Mouse (Mus musculus): ENCODE results near the gene Lpar5. TPM values are rescaled to one million over a fixed set of nuclear protein-coding genes. Genes with fewer than 3 reads are reported as not detected.
A peak's percentile ranks its signal among the peaks of the same experiment; 100 is the strongest.

Lpar5 gene
- total RNA-seq, 2 experiments from 2014 or later, result 0.24 TPM; not detected in 1

DNA sequence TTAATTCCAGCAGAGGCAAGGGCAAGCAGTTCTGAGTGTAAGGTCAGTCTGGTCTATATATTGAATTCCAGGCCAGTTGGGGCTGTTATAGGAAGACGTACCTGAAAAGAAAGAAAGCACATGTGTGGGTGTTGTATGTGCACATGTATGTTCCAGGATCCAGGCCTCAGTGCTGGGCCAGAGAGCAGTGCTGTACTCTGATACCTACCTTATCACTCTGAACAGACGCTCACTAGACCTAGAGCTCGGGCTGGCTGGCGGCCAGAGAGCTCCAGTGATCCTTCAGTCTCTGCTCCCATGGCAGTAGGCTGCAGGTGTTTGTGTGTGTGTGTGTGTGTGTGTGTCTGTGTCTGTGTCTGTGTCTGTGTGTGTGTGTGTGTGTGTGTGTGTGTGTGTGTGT is 36.5 kb downstream of the Lpar5 start:
- intact Hi-C loops (cut with DNase I), result no loop called here
- no peak for DNase-seq

DNA sequence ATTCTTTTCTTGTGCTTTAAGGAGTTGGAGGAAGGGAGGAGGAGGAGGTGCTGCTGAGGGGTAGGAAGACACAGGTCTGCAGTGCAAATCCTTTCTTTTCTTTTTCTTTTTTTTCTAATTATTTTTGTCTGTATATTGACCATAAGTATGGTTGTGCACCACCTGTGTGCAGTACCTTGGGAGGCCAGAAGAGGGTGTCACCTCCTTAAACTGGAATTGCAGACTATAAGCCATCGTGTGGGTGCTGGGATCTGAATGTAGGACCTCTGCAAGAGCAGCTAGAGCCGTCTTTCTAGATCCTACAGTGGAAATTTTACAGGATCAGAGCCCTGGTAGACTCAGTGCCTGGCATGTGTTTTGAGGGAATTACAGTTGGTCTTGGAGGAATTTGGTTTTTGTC is 40.0 kb downstream of the Lpar5 start:
- intact Hi-C loops (cut with DNase I), result no loop called here
- no peak for DNase-seq

DNA sequence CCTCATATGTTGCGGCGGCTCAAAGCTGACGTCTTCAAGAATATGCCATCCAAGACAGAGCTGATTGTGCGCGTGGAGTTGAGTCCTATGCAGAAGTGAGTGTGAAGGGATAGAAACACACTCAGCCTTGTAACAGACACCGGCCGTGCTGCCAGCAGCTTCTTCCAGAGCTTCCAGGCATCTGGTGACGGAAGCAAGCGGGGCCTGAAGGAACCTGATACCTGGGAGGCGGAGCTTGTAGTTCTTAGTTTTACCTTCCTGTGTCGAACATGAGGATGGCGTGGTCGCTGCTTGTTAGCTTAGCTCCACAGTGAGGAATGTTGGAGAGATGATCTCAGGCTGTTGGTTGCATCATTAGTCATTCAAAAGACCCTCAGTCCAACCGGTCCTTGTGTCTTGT is 41.7 kb downstream of the Lpar5 start:
- intact Hi-C loops (cut with DNase I), result no loop called here
- no peak for DNase-seq

DNA sequence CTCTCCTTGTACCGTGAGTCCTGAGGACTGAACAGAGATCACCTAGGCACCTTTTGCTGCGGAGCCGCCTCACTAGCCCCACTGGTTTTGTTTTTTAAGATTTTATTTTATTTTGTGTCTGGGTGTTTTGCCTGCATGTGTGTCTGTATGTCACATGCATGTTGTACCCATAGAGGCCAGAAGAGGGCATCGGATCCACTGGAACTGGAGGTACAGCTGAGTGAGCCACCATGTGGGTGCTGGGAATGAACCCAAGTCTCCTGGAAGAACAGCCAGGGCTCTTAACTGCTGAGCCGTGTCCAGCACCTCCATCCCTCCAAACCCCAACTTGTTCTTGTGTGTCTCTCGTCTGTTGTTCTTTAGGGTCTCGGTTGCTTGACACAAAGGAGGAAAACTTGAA is 43.2 kb downstream of the Lpar5 start:
- peak; percentile 32 to 54 for DNase-seq
- intact Hi-C loops (cut with DNase I), result no loop called here

DNA sequence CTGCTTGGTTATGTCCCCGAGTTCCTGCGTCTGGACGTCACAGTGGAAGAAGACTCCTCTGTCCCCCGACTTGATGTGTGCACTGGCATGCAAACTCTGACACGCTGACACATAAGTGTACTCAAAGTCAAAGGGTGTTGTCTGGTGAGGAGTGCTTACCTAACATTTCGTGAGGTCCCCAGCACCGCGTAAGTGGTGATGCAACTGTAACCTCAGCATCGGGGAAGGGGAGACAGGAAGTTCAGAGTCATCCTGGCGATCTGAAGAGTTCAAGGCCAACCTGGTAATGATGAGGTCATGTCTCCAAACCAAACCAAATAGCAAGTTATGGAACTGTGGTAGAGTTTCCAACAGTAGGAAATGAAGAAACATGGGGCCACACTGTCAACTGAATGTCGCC is 44.8 kb downstream of the Lpar5 start:
- no peak for DNase-seq
- intact Hi-C loops (cut with DNase I), result no loop called here

DNA sequence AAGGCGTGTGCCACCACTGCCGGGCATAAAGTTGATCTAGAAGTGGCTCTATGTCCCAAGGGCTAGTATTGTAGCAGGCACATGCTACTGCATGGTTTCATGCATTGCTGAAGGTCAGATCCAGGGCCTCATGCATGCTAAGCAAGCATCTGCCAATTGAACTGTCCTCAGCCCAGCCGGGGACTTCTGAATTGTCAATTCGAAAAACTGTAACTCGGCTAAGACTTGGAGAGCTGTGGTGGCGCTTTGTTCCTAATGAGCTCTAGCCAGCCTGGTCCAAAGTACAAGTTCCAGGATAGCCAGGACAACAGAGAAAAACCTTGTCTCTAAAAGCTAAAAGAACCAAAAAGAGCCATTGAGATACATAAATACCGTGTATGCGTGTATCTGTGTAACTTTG is 51.7 kb downstream of the Lpar5 start:
- DNase-seq, result no peak
- intact Hi-C loops (cut with DNase I), result no loop called here

DNA sequence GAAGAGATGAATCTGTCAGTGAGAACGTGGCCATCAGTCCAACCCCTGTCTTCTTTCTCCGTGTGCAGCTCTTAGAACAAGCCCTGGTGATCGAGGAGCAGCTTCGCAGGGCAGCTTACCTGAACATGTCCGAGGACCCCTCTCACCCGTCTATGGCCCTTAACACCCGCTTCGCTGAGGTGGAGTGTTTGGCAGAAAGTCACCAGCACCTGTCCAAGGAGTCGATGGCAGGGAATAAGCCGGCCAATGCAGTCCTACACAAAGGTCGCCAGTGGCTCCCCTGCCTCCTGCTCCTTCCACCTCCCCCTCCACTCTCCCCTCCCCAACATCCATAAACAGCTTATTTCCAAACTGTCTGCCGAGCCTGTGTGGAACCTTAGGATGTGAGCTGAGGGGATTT is 61.0 kb downstream of the Lpar5 start:
- intact Hi-C loops (cut with DNase I), result no loop called here
- DNase-seq, result no peak

DNA sequence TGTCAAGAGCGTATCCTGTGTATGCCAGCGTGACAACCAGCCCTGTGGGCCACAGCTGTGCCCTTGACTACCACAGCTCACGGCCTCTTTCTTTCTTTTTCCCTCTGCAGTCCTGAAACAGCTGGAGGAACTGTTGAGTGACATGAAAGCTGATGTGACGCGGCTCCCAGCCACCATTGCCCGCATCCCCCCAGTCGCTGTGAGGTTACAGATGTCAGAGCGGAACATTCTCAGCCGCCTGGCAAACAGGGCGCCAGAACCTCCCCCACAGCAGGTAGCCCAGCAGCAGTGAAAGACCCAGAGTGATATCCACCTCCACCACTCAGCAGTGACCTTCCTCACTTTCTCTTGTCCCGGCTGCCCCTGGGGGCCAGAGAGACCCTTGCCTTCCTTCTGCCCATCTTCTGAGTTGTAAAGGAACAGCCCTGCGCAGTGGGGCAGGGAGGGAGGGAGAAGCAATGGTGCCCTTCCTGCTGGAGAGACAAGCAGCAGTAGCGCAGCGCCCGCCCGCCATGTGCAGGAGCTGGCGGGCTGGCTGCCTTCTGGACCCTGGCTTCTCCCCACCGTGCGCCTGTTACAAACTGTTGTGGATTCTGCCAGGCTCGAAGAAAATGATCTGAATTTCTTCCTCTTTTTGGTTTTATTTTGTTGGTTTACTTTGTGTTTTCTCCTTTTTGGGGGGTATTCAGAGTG is 62.1 kb downstream of the Lpar5 start:
- intact Hi-C loops (cut with DNase I), result loop anchor here (2.0 kb wide), 2 partner anchors 27 to 35 kb away; no protein-coding TSS in a partner anchor
- no peak for DNase-seq

DNA sequence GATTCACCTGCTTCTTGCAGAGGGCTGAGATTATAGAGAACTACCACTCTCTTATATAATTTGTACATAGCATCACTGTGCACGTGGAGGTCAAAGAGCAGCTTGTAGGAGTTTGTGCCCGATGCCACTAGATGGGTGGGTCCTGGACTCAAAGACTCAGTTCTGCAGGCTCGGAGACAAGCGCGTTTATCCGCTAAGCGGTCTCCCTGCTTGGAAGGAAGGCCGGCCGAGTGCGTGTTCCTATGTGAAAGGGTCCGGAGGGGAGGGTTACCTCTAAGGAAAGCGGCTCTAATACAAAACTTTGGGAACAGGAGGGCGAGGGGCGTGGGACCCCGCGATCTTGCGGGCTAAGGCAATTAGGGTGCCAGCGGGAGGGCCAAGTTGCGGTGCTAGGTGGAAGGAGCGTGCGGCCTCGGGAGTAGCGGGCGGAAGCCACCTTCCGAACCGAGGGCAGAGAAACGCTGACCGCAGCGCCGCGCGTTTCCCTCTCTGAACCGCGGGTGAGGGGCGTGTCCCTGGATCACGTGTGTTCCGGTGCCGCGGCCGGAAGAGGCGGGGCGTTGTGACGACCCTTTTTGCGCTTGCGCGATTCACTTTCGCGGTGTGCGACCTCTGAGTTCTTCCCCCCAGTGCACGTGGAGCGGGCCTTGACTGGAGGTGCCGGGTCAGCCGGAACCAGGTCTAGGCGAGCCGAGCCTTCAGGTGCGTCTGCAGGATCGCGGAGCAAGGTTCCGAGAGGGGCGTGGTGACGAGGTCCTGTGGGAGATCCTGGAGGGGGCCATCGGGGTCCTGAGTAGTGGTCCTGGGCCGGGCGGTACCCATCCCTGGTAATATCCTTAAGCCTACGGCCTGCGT is 63.8 kb downstream of the Lpar5 start, which contains the start of gene Nop2:
Nop2 (plus strand) TSS at position 608 of the 855 bp plus-strand sequence.
- intact Hi-C loops (cut with DNase I), result loop anchor here (2.0 kb wide), 2 partner anchors 29 to 33 kb away; no protein-coding TSS in a partner anchor

More for the DNA sequence above, 63.8 kb downstream of the Lpar5 start, which contains the start of gene Nop2:
- peak; percentile 86 for DNase-seq

Small RNA genes within 50 kb of the gene (microRNA-seq; reads per million reads assigned to microRNA genes)
- gene Mir7045 (ENCODE audit: borderline number of aligned reads in 2 of 2), result 0 to 0.67 reads per million in 2 experiments

Other genes starting within 250 kb of the Lpar5 start
- 10 to 100 TPM; 74.0 to 85.5 TPM for gene Usp5, start 238.4 kb upstream of the Lpar5 start, total RNA-seq (2021)
- under 1 TPM; 0.49 to 0.83 TPM for gene Cdca3, start 238.4 kb upstream of the Lpar5 start, total RNA-seq (2021)
- gene Gnb3, start 227.6 kb upstream of the Lpar5 start, total RNA-seq (2021), result 1 to 10 TPM; 5.1 to 5.9 TPM
- 10 to 100 TPM; 10.7 to 11.6 TPM for gene P3h3, start 210.2 kb upstream of the Lpar5 start, total RNA-seq (2021)
- under 1 TPM; 0.72 to 0.98 TPM for gene Gpr162, start 203.9 kb upstream of the Lpar5 start, total RNA-seq (2021)
- gene Cd4, start 179.7 kb upstream of the Lpar5 start, total RNA-seq (2021), result under 1 TPM; 0.72 to 0.76 TPM
- gene Lag3, start 156.2 kb upstream of the Lpar5 start, total RNA-seq (2021), result under 1 TPM; 0.19 to 0.43 TPM
- gene Ptms, start 147.8 kb upstream of the Lpar5 start, total RNA-seq (2021), result 100 to 1,000 TPM; 192 to 194 TPM
- 100 to 1,000 TPM; 195 to 197 TPM for gene Mlf2, start 136.5 kb upstream of the Lpar5 start, total RNA-seq (2021)
- 10 to 100 TPM; 93.6 to 98.8 TPM for gene Cops7a, start 102.4 kb upstream of the Lpar5 start, total RNA-seq (2021)
- gene Pianp, start 71.2 kb upstream of the Lpar5 start, total RNA-seq (2021), result 1 to 10 TPM in 1 of 2 experiments, under 1 TPM in 1; 0.81 to 1.0 TPM
- gene Zfp384, start 58.8 kb upstream of the Lpar5 start, total RNA-seq (2021), result 10 to 100 TPM; 19.6 to 21.6 TPM
- 10 to 100 TPM; 30.5 to 34.4 TPM for gene Ing4, start 28.2 kb upstream of the Lpar5 start, total RNA-seq (2021)
- 1 to 10 TPM; 1.7 to 2.1 TPM for gene Acrbp, start 18.2 kb upstream of the Lpar5 start, total RNA-seq (2021)
- 100 to 1,000 TPM; 118 to 127 TPM for gene Chd4, start 28.1 kb downstream of the Lpar5 start, total RNA-seq (2021)
- gene Nop2, start 64.0 kb downstream of the Lpar5 start, total RNA-seq (2021), result 10 to 100 TPM; 20.3 to 21.0 TPM
- gene Iffo1, start 77.3 kb downstream of the Lpar5 start, total RNA-seq (2021), result 1 to 10 TPM; 6.6 to 9.4 TPM
- 1,000 to 10,000 TPM; 4,473 to 4,723 TPM for gene Gapdh, start 98.5 kb downstream of the Lpar5 start, total RNA-seq (2021)
- 10 to 100 TPM; 20.8 to 25.3 TPM for gene Ncapd2, start 123.8 kb downstream of the Lpar5 start, total RNA-seq (2021)
- gene Mrpl51, start 123.9 kb downstream of the Lpar5 start, total RNA-seq (2021), result 100 to 1,000 TPM; 308 to 334 TPM
- 1 to 10 TPM; 5.0 to 6.5 TPM for gene Vamp1, start 147.6 kb downstream of the Lpar5 start, total RNA-seq (2021)
- gene Tapbpl, start 163.9 kb downstream of the Lpar5 start, total RNA-seq (2021), result 1 to 10 TPM; 4.4 to 5.1 TPM
- under 1 TPM in 1 of 2 experiments, not detected in 1; 0.49 TPM for gene Cd27, start 169.1 kb downstream of the Lpar5 start, total RNA-seq (2021)
- gene Tuba3a, start 218.1 kb downstream of the Lpar5 start, total RNA-seq (2021), result not detected
- gene Ltbr, start 246.0 kb downstream of the Lpar5 start, total RNA-seq (2021), result 10 to 100 TPM; 28.8 to 31.3 TPM